Mouse (Mus musculus): ENCODE measurements around the gene Lgals4. TPM values are rescaled to one million over a fixed set of nuclear protein-coding genes. Genes with fewer than 3 reads are reported as not detected.

The Lgals4 gene
- polyA plus RNA-seq, 1 experiment = 39.9 TPM

DNA sequence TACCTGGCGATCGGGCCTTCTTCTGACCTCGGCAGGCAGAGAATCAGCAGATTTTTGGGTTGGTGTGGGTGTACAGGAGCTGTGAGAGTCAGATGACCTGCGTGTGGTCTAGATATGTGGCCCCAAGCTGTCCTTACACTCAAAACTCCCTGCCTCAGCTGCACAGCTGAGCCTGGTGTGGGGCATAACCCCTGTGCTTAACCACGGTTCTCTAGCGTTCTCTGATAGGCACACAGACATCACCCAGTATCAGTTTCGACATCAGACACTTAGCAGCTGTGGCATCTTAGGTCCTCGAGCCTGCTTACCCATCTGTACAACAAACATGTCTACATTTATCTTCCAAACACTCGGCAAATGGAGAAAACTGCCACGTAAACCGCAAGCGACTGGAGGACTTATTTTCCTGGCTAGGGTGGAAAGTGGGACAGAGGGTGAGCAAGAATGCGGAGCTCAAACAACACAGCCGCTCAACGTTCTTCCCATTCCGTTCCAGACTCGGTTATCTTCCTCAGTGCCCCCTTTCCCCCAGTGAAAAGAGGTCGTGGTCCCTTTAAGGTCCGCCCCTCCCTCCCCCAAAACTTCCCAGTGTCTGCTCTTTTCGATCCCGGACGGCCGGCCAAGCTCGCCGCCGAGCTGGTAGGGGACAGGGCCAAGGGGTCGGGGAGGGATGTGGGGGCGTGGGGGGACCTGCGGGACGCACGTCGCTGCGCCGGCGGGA is 25.3 kb upstream of the Lgals4 start, which contains the start of gene Hnrnpl:
Hnrnpl (plus strand) TSS at position 321 of the 721 bp plus-strand sequence.
- DNase-seq (ENCODE audit: low spot score) = no peak

DNA sequence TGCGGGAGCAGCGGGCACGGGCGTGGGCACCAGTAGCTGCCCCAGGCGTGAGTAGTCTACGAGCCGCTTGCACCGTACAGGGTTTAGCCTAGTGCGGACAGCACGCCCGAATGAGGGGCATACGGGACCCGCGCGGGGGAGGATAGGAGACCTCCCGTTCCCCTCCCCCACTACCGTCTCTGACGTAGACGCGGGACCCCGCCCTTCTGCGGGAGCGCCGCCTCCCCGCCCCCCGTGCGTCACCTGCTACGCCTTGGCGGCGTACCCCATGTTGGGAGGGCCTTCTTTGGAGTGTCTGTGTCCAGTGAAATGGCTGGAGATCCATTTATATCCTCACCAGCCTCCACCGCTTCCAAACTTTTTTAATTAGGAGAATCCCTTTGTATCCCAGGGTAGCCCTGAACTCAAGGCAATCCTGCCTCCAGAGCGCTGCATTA is 24.7 kb upstream of the Lgals4 start:
- peak; percentile 95 for DNase-seq (ENCODE audit: low spot score)

DNA sequence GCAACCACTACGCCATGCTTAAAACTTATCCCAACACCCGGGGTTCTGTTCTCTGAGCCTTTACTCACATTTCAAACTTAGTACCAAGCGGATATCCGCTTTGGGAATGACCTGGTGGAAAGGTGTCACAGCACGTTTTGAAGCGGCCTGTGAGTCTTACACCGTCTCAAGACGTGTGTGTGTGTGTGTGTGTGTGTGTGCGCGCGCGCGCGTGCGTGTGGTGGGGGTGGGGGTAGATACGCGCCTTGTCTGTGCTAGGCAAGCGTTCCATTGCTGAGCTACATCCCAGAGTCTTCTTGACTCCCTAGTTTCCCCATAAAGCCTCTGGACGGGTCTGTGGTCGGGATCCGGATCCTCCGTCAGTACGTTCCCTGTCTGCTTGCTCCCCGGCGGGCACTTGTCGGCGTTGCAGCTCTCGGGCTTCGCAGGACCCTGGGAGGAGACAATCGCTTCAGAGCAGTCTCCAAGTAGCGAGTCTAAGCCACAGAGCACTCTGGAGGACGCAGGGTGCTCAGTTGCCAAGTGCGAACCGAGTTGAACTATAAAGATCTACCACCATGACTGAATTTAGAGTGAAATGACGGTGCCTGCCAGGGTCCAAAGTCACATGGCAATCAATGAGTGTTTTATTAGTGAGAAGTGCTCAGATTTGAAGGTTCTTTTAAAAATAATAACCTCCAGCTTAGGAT is 24.1 kb upstream of the Lgals4 start:
- peak; percentile 69 for DNase-seq (ENCODE audit: low spot score)

DNA sequence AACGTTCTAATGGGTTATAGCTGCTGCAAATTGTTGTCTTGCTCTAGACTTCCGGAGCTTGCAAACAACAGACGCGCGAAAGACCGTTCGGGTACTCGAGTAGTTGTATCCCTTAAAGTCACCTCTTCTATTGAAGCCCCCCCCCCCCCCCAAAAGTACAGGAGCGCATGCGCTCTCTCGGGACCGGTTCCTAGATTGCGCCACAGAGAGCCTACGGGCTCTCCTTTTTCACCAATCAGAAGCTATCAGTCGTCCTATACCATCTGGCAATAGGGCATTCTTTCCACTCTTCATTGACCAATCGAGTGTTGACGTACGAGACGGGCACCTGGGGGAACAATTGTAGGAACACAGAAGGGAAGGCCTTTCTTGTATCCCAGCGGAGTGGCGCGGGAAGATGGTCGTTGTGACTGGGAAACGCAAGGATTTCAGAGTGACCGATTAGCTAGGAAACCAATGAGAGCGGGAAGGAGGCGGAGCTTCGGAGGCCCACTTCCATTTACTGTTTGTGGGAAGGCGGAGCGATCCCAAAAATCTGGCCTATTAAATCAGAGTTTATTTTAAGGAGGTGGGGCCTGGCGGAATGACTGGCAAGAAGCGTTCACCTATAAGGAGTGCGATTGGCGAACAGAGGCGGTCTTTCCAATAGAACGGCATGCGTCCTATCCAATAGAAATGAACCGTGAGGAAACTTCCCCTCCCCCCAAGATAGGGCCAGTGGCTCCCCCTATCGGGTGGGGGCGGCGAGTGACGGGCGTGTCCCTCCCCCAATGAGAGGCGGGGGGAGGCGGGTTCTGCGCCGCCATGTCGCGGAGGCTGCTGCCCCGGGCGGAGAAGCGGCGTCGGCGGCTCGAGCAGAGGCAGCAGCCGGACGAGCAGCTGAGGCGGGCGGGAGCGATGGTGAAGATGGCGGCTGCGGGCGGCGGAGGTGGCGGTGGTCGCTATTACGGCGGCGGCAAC is 23.3 kb upstream of the Lgals4 start:
- peak; percentile 98 for DNase-seq (ENCODE audit: low spot score)

DNA sequence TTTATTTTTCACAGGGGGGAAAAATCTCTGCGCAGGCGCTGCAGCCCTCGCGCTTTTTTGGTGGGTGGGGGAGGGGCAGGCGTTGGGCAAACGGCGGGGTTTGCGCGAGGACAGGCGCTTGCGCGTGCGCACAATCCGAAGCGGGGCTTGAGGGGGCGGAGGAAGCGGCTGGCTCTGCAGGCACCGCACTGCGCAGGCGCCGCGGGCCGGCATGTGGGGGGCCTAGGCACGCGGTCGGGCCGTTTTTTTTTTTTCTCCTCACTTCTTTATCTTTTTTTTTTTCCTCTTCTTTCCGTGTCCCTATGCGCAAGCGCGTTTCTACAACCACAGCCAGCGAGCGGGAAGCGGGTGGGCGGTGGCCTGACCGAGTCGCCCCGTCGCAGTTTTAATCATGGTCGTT is 22.4 kb upstream of the Lgals4 start:
- peak; percentile 85 for DNase-seq (ENCODE audit: low spot score)

DNA sequence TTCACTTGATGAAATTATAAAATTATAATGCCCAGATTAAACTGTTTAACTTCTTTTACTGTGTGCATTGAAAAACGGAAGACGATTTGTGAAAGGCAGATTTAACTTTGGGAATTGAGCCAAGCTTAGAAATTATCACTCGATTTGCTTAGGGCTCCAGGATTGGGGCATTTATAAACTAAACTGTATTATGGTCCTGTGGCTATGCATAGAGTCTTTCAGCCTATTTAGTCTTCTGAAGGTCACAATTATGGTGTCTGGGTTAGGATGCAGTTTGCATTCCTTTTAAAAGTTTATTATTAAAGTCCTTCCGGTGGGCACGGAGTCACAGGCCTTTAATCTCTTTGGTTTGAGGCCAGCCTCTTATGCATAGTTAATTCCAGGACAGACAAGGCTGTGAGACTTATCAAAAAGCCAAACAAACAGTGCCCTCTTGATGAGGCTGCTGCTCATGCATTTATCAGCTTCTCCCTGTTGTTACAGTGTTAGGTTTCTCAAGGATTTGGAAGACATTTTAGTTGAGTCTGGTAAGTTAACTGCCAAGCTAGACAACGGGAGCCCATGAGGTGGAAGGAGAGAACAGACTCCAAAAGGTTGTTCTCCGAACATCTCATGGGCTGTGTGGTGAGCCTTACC is 21.9 kb upstream of the Lgals4 start:
- DNase-seq (ENCODE audit: low spot score) = no peak

DNA sequence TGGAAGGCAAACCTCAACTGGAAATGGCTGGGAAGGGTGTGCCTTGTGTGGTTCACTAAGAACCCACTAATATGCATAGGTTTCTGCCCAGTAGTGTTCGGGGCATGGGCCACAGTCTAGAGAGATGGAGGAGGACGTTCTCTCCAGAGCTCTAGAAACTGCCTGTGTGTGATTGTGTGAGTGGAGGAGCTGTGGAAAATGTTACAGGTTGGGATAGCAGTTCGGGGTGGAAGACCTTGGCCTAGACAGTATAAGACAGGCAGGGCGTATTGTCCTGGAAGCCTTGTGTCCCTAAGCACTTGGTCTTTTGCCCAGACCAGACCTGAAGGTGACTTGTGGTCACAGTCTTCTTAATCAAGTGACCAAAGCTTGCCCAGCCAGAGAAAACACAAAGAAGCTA is 21.2 kb upstream of the Lgals4 start:
- DNase-seq (ENCODE audit: low spot score) = no peak

DNA sequence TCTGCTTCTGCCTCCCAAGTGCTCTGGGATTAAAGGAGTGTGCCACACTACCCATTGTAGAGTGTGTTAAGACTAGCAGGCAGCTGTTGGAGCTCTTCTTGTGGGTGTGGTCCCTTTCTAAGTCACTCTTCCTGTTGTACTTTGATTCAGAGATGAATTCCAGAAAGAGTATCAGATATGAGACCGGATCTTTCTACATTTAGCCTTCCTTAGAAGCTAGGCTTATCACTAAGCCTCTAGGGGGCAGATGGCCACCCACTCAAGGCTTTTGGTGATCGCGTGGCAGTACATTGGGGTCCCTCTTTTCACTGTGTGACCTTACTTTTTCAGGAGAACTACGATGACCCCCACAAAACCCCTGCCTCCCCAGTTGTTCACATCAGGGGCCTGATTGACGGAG is 20.7 kb upstream of the Lgals4 start:
- no peak for DNase-seq (ENCODE audit: low spot score)

DNA sequence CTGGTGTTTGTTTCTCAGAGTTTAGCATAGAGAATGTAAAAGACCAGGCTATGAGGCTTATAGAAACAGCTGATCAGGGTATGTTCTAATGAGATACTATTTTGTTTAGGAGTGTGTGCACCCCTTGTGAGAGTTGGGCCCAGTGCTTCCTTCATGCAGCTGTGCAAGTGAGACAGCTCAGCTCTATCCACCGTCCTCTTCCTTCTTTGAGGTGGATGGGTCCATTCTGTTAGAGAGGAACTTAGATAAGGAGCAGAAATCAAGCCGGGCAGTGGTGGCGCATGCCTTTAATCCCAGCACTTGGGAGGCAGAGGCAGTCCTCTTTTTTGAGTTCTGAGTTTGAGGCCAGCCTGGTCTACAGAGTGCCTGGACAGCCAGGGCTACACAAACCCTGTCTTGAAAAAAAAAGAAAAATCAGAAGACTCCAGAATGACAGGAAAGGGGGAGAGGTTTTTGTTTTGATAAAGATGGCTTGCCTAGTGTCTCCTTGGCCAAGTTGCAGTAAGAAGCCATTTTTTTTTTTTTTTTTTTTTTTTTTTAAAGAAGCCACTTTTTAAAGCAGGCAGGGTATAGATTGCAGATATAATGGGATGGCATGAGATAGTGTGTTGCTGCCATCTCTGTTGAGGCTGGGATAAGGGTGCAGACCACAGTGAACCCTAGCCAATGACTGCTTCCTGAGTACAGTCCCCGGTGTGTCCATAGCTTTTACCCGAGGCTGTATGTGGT is 19.2 kb upstream of the Lgals4 start:
- DNase-seq (ENCODE audit: low spot score) = no peak

DNA sequence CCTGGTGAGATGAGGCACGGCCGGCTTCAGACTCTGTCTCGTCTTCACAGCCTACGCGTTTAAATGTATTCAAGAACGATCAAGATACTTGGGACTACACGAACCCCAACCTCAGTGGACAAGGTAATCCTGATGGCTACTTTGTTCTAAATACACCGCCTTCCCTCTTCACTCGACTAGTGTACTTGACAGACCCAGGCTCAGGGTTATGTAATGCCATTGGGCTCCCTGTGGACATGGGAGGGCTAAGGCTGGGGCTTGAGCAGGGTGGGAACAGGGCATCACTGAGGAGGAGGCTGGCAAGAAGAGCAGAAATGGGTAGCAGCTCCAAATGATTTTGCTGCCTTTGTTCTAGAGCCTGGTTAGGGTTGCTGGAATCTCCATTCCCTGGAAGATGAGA is 18.4 kb upstream of the Lgals4 start:
- DNase-seq (ENCODE audit: low spot score) = no peak

DNA sequence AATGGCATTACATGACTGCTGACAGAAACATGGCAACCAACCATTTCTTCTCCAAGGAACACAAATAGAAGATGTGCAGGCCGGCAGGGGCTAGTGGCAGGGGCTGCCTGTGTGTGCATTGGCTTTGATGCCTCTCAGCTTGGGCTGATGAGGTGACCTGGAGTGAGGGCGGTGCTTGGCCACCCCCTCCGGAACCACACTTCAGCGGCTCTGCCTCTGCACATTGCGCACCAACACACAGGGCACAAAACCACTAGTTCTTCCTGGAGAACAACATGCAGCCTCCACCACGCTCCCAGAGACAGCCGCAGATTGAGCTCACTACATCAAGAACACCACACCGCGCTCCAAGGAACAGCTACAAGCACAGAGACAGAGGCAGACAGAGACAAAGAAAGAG is 17.5 kb upstream of the Lgals4 start:
- DNase-seq (ENCODE audit: low spot score) = no peak

DNA sequence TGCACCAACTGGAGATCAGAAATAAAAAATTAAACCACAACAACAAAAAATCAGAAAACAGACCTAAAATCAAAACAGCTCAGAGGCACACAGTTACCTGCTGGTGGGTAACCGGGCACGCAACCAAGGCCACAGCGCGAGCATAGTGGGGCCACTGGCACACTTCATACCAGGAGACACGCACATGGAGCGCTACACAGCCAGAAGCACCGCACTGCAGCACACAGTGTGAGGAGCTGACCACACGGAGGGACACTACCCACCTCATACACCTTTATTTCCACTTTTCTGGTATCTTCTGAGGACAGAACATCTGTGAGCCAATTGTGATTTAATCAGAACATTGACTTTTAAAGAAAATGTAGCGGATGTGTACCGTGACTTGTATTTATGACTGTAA is 16.7 kb upstream of the Lgals4 start:
- DNase-seq (ENCODE audit: low spot score) = no peak

DNA sequence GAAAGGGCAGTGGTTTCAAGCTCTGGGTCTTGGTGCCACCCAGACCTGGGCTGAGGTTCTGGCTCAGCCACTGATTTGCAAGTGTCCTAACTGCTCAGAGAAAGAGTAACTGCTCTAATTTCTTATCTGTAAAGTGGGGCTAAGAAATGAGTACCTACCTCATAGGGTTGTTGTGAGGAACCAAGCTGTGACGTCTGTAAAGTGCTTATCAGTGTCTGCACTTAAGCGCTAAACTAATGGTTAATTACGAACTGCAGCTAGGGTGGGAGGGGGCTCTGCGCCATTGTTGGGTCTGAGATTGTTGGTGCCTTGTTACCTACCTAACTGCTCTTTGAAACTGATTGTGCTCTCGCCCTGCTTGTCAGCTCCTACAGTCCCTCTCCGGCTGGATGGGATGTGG is 16.1 kb upstream of the Lgals4 start:
- DNase-seq (ENCODE audit: low spot score) = no peak

DNA sequence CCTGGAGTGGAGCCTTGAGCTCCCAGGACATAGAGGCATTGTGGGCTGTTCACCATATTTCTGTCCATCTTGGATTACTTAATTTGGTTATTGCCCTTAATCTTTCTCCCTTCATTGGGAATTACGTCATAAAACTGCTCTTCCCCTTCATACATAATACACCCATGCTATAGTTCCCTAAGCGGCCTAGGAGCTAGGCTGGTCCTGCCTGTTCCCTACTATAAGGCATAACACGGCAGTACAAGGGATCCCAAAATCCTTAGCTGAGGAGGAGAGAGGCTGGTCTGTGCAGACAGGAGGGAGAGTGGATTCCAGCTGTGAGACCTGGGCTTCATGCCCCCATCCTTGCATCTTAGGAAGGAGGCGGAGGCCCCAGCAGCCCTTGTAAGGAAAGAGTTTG is 15.7 kb upstream of the Lgals4 start:
- no peak for DNase-seq (ENCODE audit: low spot score)

DNA sequence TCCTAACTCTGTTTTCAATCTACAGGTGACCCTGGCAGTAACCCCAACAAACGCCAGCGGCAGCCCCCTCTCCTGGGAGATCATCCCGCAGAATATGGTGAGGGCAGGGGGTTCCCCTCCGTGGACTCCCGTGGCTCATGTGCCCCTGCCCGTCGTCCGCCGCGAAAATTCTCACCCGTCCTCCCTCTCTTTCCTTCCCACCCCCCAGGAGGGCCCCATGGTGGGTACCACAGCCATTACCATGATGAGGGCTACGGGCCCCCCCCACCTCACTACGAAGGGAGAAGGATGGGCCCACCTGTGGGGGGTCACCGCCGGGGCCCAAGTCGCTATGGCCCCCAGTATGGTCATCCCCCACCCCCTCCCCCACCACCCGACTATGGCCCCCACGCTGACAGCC is 15.2 kb upstream of the Lgals4 start:
- DNase-seq (ENCODE audit: low spot score) = no peak

DNA sequence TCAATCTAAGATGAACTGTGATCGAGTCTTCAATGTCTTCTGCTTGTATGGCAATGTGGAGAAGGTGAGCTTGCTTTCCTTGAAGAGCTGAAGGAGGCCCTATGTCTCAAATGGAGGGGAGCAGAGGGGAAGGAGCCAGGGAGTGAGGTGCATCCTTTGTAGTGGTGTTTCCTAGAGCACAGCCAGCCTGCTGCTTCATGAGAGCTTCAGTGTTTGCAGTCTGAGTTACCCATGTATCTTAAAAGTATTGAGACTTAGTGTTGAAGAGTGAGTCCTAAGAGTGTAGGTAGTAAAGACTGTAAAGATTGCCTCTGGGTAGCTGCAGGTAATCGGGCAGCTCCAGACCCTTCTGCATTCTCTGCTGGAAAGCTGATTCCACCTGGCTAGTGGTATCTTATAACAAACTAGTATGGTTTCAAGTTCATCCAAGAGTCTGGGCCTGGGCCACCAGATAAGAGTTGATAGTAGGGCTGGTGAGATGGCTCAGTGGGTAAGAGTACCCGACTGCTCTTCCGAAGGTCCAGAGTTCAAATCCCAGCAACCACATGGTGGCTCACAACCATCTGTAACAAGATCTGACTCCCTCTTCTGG is 14.7 kb upstream of the Lgals4 start:
- no peak for DNase-seq (ENCODE audit: low spot score)

DNA sequence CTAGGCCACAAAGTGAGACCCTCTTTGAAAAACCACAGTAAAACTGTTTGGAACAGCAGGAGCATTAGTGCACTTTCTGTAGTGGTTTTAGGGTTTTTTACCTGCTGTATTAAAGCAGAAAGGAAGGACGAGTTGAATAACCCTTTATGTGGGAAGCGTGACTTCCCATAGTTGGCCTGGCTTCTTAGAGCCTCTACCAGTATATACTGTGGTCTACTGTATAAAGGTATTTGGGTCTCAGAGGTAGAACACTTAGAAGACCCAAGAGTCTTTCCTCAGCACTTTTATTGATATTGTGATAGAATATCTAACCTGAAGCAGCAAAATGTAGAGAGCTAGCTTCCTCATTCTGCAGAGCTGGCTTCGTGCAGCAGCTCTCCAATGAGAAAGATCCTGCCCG is 14.1 kb upstream of the Lgals4 start:
- no peak for DNase-seq (ENCODE audit: low spot score)

DNA sequence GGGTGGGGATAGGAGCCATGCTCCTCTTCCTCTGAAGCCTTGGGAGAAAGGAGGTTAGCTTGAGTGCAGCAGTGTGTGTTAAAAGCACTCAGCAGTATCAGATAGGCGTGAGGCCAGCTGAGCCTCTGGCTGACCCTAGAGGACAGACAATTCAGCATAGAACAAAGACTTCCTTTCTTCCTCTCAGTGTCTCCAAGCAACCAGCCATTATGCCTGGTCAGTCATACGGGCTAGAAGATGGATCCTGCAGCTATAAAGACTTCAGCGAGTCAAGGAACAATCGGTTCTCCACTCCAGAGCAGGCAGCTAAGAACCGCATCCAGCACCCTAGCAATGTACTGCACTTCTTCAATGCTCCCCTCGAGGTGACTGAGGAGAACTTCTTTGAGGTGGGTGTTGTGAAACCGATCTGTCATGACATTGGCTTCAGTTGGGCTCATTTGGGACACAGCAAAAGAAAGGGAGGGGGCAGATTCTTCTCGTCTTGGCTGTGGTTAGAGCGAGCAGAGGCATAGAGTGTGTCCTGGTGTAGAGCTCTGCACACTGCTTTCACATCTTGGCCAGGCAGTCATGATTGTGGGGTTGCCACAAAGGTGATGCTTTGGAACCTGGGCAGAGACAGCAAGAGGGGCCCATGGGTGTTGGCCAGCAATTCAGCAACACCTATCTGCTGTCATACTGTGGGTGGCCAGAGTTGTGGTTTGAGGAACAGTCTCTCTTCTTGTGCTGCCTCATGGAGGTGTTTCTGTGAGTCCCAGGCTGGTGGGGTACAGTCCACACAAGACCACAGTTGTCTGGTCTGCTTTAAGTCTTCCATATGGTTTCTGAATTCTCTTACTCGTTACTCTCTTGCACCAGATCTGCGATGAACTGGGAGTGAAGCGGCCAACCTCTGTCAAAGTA is 13.0 kb upstream of the Lgals4 start:
- DNase-seq (ENCODE audit: low spot score) = no peak

DNA sequence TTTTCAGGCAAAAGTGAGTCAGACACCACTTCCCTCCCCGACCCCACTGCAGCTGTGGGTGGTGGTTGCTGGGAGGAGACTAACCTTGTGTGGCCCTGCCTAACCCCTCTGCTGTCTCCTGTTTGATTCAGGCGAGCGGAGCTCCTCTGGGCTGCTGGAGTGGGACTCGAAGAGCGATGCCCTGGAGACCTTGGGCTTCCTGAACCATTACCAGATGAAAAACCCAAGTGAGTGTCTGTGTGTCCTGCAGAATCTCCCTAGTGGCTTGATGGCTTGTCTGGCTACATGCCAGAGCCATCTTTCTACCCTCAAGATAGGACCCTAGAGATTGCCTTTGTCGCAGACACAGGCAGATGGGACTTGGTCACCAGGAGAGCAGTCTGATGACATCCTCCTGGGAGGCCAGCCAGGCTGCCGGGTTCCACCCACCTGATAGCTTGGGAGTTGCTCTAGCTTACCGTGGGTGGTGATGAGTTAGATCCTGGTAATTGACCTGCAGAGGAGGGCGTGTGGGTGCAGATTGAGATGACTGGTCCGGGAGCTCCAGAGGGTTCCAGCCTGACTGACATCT is 12.3 kb upstream of the Lgals4 start:
- DNase-seq (ENCODE audit: low spot score) = no peak

Data from urinary bladder, adult 2 months (tissue).